Mouse (Mus musculus) midbrain, embryonic 13.5 days (tissue): ENCODE data around the gene Ank2. TPM values are rescaled to one million over a fixed set of nuclear protein-coding genes. Genes with fewer than 3 reads are reported as not detected.

ENCODE experiments used
- ATAC-seq: fragments of 200-750 bp; cut with Nextera tagmentation; 2 replicates; pipeline ENCODE4 v1.8.0; 2017; ENCODE audit warnings: mild to moderate bottlenecking, moderate TSS enrichment, moderate library complexity
- H3K27ac ChIP-seq: fragments of 300-500 bp; sonication (generic); 2 replicates; pipeline ENCODE4 v1.5.1; 2015; ENCODE audit warnings: inconsistent platforms, mild to moderate bottlenecking, moderate library complexity
- H3K27me3 ChIP-seq: fragments of 300-500 bp; sonication (generic); 2 replicates; pipeline ENCODE4 v1.6.1; 2015; ENCODE audit warnings: mild to moderate bottlenecking, inconsistent platforms
- H3K36me3 ChIP-seq: fragments of 300-500 bp; sonication (generic); 2 replicates; pipeline ENCODE4 v1.6.1; 2015; ENCODE audit warnings: mild to moderate bottlenecking, inconsistent platforms
- H3K4me1 ChIP-seq: fragments of 300-500 bp; sonication (generic); replicated peaks from 2 replicates; pipeline ENCODE4 v1.6.1; 2015; ENCODE audit warnings: inconsistent platforms
- H3K4me2 ChIP-seq: fragments of 300-500 bp; sonication (generic); replicated peaks from 2 replicates; pipeline ENCODE4 v1.6.1; 2015; ENCODE audit warnings: moderate library complexity, mild to moderate bottlenecking, inconsistent platforms
- H3K4me3 ChIP-seq: fragments of 300-500 bp; sonication (generic); replicated peaks from 2 replicates; pipeline ENCODE4 v1.5.1; 2015; ENCODE audit warnings: mild to moderate bottlenecking, inconsistent platforms
- H3K9ac ChIP-seq: fragments of 300-500 bp; sonication (generic); replicated peaks from 2 replicates; pipeline ENCODE4 v1.6.1; 2015; ENCODE audit warnings: mild to moderate bottlenecking, inconsistent platforms
- H3K9me3 ChIP-seq: fragments of 300-500 bp; sonication (generic); 2 replicates; pipeline ENCODE4 v1.6.1; 2016; ENCODE audit warnings: mild to moderate bottlenecking, inconsistent platforms
- WGBS: fragments of 180-500 bp; shearing (Covaris S2); methylation state at CpG from one replicate; pipeline ENCODE4 v1.1.7; 2015; 5-methylcytosine and 5-hydroxymethylcytosine counted together
- polyA plus RNA-seq: library from polyadenylated mRNA; unstranded; fragments of >200 nt; fragmentation: Nextera tagmentation; extraction: Ambion mirVana; gene quantifications from 2 replicates; pipeline ENCODE4 v1.2.1, GENCODE M21; 2015

Ank2 gene
- polyA plus RNA-seq, 1 experiment from 2014 or later: 186 TPM

DNA sequence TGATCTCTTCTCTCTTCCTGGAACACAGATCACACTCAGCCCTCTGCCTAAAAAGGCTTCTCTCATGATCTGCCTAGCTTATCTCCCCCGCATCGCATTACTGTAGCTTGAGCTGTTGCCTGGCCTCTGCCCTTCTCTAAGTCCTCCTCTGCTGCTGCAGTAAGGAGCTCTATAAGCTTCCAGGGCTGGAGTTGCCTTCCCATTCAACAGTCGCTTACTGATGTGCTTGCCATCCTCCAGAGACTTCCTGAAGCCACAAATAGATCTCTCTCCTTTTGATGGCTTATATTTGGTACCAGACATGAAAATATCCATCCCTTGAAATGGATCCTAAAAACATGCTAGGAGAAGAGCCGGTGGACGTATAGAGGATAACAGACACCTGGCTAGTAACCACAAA lies 290.3 kb downstream of the Ank2 start:
- H3K4me1 ChIP-seq: peaks cover 36% of the 10 kb centered on the region
- no peak overlapping the region for H3K4me2 ChIP-seq
- H3K4me3 ChIP-seq: no peak overlapping the region
- H3K9ac ChIP-seq: no peak overlapping the region
- no peaks in the 10 kb centered on the region for H3K36me3 ChIP-seq
- no peak overlapping the region for H3K27ac ChIP-seq
- WGBS: 92% methylated on average over 5 of the region's 5 CpGs
- no peaks in the 10 kb centered on the region for H3K9me3 ChIP-seq
- ATAC-seq: no peak
- H3K27me3 ChIP-seq: no peaks in the 10 kb centered on the region

DNA sequence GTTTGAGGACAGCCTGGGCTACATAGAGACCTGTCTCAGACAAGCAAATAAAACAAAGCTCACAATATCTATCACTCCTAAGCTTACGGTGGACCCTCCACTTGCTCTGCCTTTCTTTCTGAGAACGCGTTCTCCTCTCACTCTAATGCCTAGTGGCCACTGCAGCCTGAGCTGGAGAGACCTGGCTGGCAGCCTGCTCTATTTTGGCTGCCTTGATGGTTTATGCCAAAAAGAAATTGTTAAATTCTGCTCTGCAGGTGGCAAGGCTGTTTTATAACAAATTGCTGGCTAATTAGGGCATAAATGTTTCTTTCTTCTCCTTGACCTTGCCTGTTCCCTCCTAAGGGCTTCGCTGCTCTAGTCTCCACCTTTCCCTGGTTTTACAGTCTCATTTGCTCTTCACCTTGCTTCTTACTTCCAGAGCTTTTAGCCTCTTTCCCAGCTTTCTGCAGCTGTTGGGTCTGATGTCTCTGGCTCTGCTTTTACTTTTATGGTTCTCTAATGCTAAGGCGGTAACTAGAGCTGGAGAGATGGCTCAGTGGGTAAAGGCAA lies 293.2 kb downstream of the Ank2 start:
- WGBS: 98% methylated on average over 5 of the region's 5 CpGs
- peaks cover 11% of the 10 kb centered on the region; the same call in 1 of the 2 replicates for H3K36me3 ChIP-seq
- no peak overlapping the region for H3K27ac ChIP-seq
- H3K9ac ChIP-seq: no peak overlapping the region
- H3K27me3 ChIP-seq: no peaks in the 10 kb centered on the region
- H3K9me3 ChIP-seq: no peaks in the 10 kb centered on the region
- peaks cover 18% of the 10 kb centered on the region for H3K4me1 ChIP-seq
- no peak for ATAC-seq
- H3K4me3 ChIP-seq: no peak overlapping the region
- no peak overlapping the region for H3K4me2 ChIP-seq

DNA sequence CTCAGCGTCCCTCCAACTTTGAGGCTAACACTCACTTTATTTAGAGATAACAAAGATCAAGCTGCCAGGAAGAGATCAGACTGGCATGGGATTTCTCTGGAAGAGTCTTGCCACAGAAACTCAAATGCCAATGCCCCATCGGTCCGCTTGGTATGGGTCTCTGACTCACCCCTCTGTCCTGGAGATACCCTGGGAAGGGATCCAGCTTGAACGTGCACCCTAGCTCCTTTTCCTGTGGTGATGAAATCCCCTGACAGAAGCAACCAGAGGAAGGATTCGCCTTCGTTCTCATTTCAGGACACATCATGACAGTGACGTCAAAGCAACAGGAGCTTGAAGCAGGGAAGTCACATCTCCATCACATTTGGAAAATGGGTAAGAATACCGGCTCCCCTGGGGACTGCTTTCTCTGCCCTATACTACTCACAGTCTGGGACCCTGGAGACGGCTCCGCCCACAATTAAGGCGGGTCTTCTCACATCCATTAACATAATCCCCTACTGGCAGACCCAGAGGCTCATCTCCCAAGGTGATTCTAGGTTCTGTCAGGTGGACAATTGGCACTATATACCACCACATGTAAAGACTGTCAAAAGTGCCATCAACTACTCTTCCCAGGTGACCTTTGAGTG lies 296.6 kb downstream of the Ank2 start:
- no peak overlapping the region for H3K4me3 ChIP-seq
- H3K9ac ChIP-seq: no peak overlapping the region
- H3K4me1 ChIP-seq: peaks cover 12% of the 10 kb centered on the region
- no peak overlapping the region for H3K4me2 ChIP-seq
- WGBS: 37% methylated on average over 11 of the region's 11 CpGs
- peaks cover 11% of the 10 kb centered on the region; the same call in 1 of the 2 replicates for H3K36me3 ChIP-seq
- H3K9me3 ChIP-seq: no peaks in the 10 kb centered on the region
- H3K27me3 ChIP-seq: no peaks in the 10 kb centered on the region
- H3K27ac ChIP-seq: no peak overlapping the region
- peak; percentile 31; the same call in 1 of the 2 replicates for ATAC-seq

DNA sequence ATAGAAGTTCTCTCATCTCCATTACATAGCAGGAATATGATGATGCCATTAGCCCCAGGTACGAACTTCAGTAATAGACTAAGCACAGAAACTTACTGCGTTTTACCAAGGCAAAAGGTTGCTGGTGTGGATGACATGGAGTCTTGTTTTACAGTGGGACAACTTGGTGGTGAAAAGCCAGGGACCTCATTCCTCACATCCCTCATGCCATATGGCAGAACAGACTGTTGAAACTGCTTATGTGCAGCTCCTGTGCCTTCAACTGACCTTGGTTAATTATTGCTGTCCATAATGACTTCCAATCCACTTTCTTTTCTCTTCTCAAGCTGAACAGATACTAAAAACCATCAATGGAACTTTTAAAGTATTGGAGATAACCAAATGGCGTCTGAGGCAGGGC lies 298.4 kb downstream of the Ank2 start:
- peaks cover 14% of the 10 kb centered on the region for H3K4me1 ChIP-seq
- H3K9me3 ChIP-seq: no peaks in the 10 kb centered on the region
- no peak overlapping the region for H3K4me2 ChIP-seq
- no peak overlapping the region for H3K27ac ChIP-seq
- no peak for ATAC-seq
- no peak overlapping the region for H3K4me3 ChIP-seq
- H3K9ac ChIP-seq: no peak overlapping the region
- peaks cover 11% of the 10 kb centered on the region; the same call in 1 of the 2 replicates for H3K36me3 ChIP-seq
- H3K27me3 ChIP-seq: no peaks in the 10 kb centered on the region
- WGBS: 73% methylated on average over 3 of the region's 3 CpGs

DNA sequence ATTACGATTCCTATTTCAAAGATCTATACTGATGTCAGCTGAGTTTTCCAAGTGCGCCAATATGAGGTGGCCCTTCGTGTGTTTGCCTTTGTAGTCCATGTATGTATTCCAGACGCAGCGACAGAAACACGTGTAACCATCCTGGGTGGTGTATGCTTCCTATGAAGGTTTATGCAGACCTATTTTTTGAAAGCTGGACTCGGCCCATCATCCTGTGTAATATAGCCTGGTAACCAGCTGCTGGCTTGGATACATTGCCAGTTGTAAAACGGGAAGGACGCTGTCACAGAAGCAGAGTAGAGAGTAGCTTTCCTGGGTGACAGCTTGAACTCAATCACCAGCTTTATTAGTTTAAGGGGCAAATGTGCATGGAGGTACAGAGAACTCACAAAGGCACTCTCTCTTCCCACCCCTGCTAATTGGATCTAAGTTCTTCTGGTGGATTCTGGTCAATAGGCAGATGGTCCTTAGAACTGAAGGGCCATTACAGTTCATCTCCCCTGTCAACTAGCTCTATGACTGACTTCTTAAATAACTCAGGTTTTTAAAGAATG lies 300.0 kb downstream of the Ank2 start:
- no peak for ATAC-seq
- WGBS: 91% methylated on average over 9 of the region's 9 CpGs
- H3K27ac ChIP-seq: no peak overlapping the region
- no peak overlapping the region for H3K4me2 ChIP-seq
- H3K36me3 ChIP-seq: peaks cover 11% of the 10 kb centered on the region; the same call in 1 of the 2 replicates
- H3K9ac ChIP-seq: no peak overlapping the region
- H3K4me1 ChIP-seq: peaks cover 14% of the 10 kb centered on the region
- no peak overlapping the region for H3K4me3 ChIP-seq
- no peaks in the 10 kb centered on the region for H3K27me3 ChIP-seq
- no peaks in the 10 kb centered on the region for H3K9me3 ChIP-seq

DNA sequence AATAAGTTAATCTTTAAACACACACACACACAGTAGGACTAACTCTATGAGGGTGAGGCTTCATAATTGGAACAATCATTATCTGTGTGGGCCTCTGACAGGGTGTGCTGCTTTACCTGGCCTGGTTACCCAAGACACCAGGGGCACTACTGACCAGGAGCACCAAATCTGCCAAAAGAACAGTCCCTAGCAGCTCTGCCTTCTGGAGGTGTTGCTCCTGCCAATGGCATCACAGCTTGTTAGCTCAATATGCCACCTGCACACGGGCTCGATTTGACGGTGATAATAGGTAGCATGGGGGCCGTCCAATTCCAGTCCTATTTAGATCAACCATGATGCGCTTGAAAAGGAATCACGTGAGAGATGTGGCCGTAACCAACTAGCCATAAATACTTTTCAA lies 300.5 kb downstream of the Ank2 start:
- H3K9me3 ChIP-seq: no peaks in the 10 kb centered on the region
- H3K9ac ChIP-seq: no peak overlapping the region
- H3K27me3 ChIP-seq: no peaks in the 10 kb centered on the region
- H3K4me3 ChIP-seq: no peak overlapping the region
- peaks cover 14% of the 10 kb centered on the region for H3K4me1 ChIP-seq
- peaks cover 11% of the 10 kb centered on the region; the same call in 1 of the 2 replicates for H3K36me3 ChIP-seq
- ATAC-seq: no peak
- H3K4me2 ChIP-seq: no peak overlapping the region
- 97% methylated on average over 7 of the region's 7 CpGs for WGBS
- H3K27ac ChIP-seq: no peak overlapping the region

DNA sequence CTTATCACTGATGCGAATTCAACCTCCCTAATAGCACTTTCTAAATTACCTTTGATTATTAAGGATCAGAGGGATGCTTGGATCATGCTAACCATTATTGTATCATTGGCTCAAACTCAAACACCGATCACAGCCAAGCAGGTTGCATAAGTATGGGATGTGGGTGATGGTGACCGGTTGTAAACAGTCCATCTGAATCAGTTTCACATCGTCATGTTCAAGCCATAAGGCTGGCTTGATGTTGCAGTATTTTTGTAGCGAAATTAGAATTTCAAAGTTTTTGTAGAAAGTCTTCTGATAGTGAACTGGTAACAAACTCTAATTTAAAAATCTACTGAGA lies 310.4 kb downstream of the Ank2 start:
- 87% methylated on average over 5 of the region's 5 CpGs for WGBS
- no peak overlapping the region for H3K27ac ChIP-seq
- ATAC-seq: no peak

DNA sequence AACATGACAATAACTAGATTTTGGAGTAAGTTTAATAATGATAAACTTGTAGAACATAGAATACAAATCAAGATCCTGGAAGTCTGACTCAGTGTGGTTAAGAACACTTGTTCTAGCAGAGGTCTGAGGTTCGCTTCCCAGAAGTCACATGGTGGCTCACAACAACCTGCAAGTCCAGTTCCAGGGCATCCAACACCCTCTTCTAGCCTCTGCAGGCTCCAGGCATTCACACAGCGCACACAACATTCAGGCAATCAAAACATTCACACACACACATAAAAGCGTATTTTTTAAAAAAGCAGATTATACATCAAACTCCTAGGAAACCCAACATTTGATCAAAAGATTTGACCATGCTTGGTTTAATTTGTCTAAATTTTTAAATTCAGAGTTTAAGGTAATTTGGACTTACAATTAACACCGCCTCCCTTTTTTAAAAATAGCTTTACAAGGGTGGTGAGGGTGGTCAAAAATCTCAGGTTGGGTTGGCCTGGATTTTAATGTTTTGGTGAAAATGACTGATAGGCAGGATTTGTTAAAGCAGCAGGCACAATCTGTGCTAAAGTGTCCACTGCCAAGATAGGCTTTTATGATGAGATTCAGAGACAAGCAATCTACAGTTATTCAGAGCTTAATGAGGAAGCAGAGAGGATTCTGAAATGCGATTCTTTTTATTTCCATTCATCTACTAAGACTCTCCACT lies 310.9 kb downstream of the Ank2 start:
- no peak overlapping the region for H3K4me2 ChIP-seq
- no peak for ATAC-seq
- H3K4me1 ChIP-seq: no peaks in the 10 kb centered on the region; the same call in 1 of the 2 replicates
- WGBS: 89% methylated on average over 5 of the region's 5 CpGs
- H3K27ac ChIP-seq: no peak overlapping the region
- no peaks in the 10 kb centered on the region for H3K27me3 ChIP-seq
- no peak overlapping the region for H3K9ac ChIP-seq
- no peaks in the 10 kb centered on the region for H3K9me3 ChIP-seq
- H3K4me3 ChIP-seq: no peak overlapping the region
- H3K36me3 ChIP-seq: no peaks in the 10 kb centered on the region

More for the DNA sequence above, 310.4 kb downstream of the Ank2 start:
- Histone ChIP-seq H3K9me3 (no peaks in the 10 kb centered on the region), H3K27me3 (no peaks in the 10 kb centered on the region), H3K4me2 (no peak overlapping the region), H3K9ac (no peak overlapping the region), H3K4me3 (no peak overlapping the region), H3K36me3 (no peaks in the 10 kb centered on the region), H3K4me1 (no peaks in the 10 kb centered on the region; the same call in 1 of the 2 replicates)

DNA sequence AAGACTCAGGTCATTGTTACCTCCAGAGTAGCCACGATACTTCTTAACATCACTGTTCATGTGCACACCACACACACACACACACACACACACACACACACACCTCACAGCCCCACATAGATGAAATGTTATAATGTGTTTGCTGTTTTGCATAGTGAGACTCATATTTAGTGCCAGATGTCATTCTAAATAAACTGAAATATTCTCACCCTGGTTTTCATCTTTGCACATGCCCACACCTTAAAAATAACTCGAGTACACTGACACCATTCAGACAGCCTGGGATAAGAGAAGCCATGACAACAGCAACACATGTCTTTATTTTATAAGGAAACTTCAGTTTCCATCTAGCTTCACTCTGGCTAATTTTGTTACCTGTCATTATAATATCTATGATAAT lies 312.1 kb downstream of the Ank2 start:
- no peak overlapping the region for H3K27ac ChIP-seq
- H3K4me3 ChIP-seq: no peak overlapping the region
- no peaks in the 10 kb centered on the region for H3K9me3 ChIP-seq
- H3K9ac ChIP-seq: no peak overlapping the region
- no peaks in the 10 kb centered on the region for H3K36me3 ChIP-seq
- ATAC-seq: no peak
- no peaks in the 10 kb centered on the region; the same call in 1 of the 2 replicates for H3K4me1 ChIP-seq
- 95% methylated on average over 2 of the region's 2 CpGs for WGBS
- H3K27me3 ChIP-seq: no peaks in the 10 kb centered on the region
- H3K4me2 ChIP-seq: no peak overlapping the region

DNA sequence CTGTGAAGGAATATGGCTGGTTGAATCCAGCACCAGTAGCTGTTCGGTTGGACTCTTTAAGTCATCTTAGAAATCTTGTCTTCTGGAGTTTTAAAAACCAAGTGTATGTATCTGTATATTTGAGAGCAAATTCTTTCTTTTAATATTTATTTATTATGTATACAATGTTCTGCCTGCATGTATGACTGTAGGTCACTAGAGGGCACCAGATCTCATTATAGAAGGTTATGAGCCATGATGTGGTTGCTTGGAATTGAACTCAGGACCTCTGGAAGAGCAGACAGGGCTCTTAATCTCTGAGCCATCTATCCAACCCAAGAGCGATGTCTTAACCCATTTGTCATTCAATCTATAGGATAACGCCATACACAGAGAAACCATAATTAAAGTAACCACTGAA lies 312.9 kb downstream of the Ank2 start:
- no peaks in the 10 kb centered on the region for H3K9me3 ChIP-seq
- WGBS: 93% methylated on average over 3 of the region's 3 CpGs
- H3K9ac ChIP-seq: no peak overlapping the region
- H3K4me1 ChIP-seq: no peaks in the 10 kb centered on the region; the same call in 1 of the 2 replicates
- H3K27me3 ChIP-seq: no peaks in the 10 kb centered on the region
- H3K36me3 ChIP-seq: no peaks in the 10 kb centered on the region
- H3K4me2 ChIP-seq: no peak overlapping the region
- no peak overlapping the region for H3K4me3 ChIP-seq
- H3K27ac ChIP-seq: no peak overlapping the region
- ATAC-seq: no peak

DNA sequence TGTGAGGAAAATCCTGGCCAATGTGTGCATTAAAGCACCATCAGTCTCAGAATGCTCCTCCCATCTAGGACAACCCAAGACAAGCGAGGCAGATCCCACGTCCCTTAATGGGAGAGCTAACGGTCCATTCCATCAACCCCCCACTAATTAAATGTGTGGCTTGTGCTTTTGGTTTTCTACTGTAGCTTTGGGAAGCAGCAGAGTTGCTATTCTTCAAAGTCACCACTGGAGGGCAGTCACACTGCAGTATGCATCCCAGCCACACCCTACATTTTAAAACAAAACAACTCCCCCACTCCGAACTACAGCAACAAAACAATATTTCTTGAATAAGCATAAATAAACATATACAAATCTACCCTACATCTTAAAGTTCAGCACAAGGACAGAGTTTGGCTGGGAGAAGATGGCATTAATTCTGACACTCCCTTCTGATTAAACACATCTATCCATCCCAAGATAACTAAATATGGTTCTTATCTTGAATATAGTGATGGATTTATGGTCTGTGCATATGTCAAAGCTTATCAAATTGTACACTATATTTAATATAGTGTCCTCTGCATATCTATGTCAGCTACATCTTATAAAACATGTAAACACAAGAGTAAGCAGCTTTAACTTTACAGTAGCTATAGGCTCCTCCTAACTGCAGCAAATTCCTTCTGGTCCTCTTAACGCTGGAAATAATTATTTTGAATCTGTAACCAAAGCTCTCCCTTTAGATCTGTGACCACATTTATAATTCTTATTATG lies 315.0 kb downstream of the Ank2 start:
- Histone ChIP-seq H3K27me3 (no peaks in the 10 kb centered on the region), H3K4me3 (no peak overlapping the region), H3K27ac (peak overlapping the region; percentile 47; the same call in 1 of the 2 replicates), H3K4me2 (no peak overlapping the region), H3K9me3 (no peaks in the 10 kb centered on the region), H3K4me1 (no peaks in the 10 kb centered on the region; the same call in 1 of the 2 replicates), H3K9ac (no peak overlapping the region), H3K36me3 (no peaks in the 10 kb centered on the region)
- WGBS: 14% methylated on average over 5 of the region's 5 CpGs
- ATAC-seq: peak; percentile 66

DNA sequence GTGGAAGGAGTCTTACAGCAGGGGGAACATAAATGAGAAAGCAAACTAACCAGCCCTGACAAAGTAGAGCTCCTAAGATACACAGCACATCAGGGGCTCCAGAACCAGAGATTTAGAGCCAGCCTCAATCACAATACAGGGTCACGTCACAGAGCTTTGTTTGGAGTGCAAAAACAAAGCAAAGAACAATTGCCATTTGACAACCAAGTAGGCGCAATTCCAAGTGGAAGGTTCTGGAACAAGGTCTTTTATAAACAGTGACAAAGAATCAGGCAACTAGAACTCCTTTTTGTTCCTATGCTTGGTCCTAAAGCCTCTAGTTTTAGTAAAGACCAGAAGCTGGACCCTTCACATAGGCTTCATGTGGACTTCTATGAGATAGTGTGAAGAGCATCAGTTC lies 326.5 kb downstream of the Ank2 start:
- WGBS: 67% methylated on average over 2 of the region's 2 CpGs
- Histone ChIP-seq H3K9me3 (no peaks in the 10 kb centered on the region), H3K4me1 (no peaks in the 10 kb centered on the region), H3K9ac (no peak overlapping the region), H3K4me3 (no peak overlapping the region), H3K4me2 (no peak overlapping the region), H3K36me3 (no peaks in the 10 kb centered on the region), H3K27ac (no peak overlapping the region), H3K27me3 (no peaks in the 10 kb centered on the region)
- no peak for ATAC-seq
